Mouse (Mus musculus) embryo, embryonic 10 days (tissue): ENCODE measurements around the gene Elovl2.

Experiments
- DNase-seq: peaks from one replicate; pipeline ENCODE4 v3.0.0-alpha.2; 2015; ENCODE audit warnings: low spot score

Elovl2 gene

GRCm38 (mm10) chr13:41145433-41145970 lies 74.7 kb downstream of the Elovl2 start:
- no peak for DNase-seq

- DNase-seq: peak; percentile 93
Measured at GRCm38 (mm10) chr13:41134901-41135300, 85.3 kb downstream of the Elovl2 start.
